Mouse (Mus musculus) liver, embryonic 15.5 days (tissue): ENCODE data around the gene Map6. TPM values are rescaled to one million over a fixed set of nuclear protein-coding genes. Genes with fewer than 3 reads are reported as not detected.

Experiments
- ATAC-seq: fragments of 200-750 bp; cut with Nextera tagmentation; 2 replicates; pipeline ENCODE4 v1.8.0; 2017; ENCODE audit warnings: moderate number of reproducible peaks, mild to moderate bottlenecking, moderate library complexity; ENCODE audit not compliant: insufficient read depth
- H3K27ac ChIP-seq: fragments of 300-500 bp; sonication (generic); replicated peaks from 2 replicates; pipeline ENCODE4 v1.5.1; 2015; ENCODE audit warnings: mild to moderate bottlenecking, inconsistent platforms
- H3K27me3 ChIP-seq: fragments of 300-500 bp; sonication (generic); 2 replicates; pipeline ENCODE4 v1.6.1; 2015; ENCODE audit warnings: mild to moderate bottlenecking, inconsistent platforms
- H3K36me3 ChIP-seq: fragments of 300-500 bp; sonication (generic); replicated peaks from 2 replicates; pipeline ENCODE4 v1.6.1; 2015; ENCODE audit warnings: moderate library complexity, mild to moderate bottlenecking, inconsistent platforms
- H3K4me1 ChIP-seq: fragments of 300-500 bp; sonication (generic); replicated peaks from 2 replicates; pipeline ENCODE4 v1.6.1; 2015; ENCODE audit warnings: inconsistent platforms
- H3K4me2 ChIP-seq: fragments of 300-500 bp; sonication (generic); 2 replicates; pipeline ENCODE4 v1.6.1; 2015; ENCODE audit warnings: moderate library complexity, mild to moderate bottlenecking, inconsistent platforms
- H3K4me3 ChIP-seq: fragments of 300-500 bp; sonication (generic); replicated peaks from 2 replicates; pipeline ENCODE4 v1.5.1; 2015; ENCODE audit warnings: mild to moderate bottlenecking, inconsistent platforms
- H3K9ac ChIP-seq: fragments of 300-500 bp; sonication (generic); 2 replicates; pipeline ENCODE4 v1.6.1; 2015; ENCODE audit warnings: moderate library complexity, mild to moderate bottlenecking, inconsistent platforms
- H3K9me3 ChIP-seq: fragments of 300-500 bp; sonication (generic); replicated peaks from 2 replicates; pipeline ENCODE4 v1.6.1; 2016; ENCODE audit warnings: inconsistent platforms
- WGBS: fragments of 180-500 bp; shearing (Covaris S2); methylation state at CpG from one replicate; pipeline ENCODE4 v1.1.7; 2015; ENCODE audit warnings: mixed read lengths; ENCODE audit not compliant: insufficient replicate concordance; 5-methylcytosine and 5-hydroxymethylcytosine counted together
- polyA plus RNA-seq: library from polyadenylated mRNA; unstranded; fragments of >200 nt; fragmentation: Nextera tagmentation; extraction: Ambion mirVana; gene quantifications from 2 replicates; pipeline ENCODE4 v1.2.1, GENCODE M21; 2015

Map6 gene
- polyA plus RNA-seq, 1 experiment from 2014 or later = 0.12 TPM

GRCm38 (mm10) chr7:99340736-99341135 is 73.5 kb downstream of the Map6 start:
- ATAC-seq = no peak
- 55% methylated on average over 8 of the region's 8 CpGs for WGBS

GRCm38 (mm10) chr7:99343577-99343976 is 76.3 kb downstream of the Map6 start:
- Histone ChIP-seq H3K9ac (no peak overlapping the region), H3K9me3 (no peaks in the 10 kb centered on the region), H3K4me2 (no peak overlapping the region), H3K27ac (no peak overlapping the region), H3K4me3 (no peak overlapping the region), H3K4me1 (no peaks in the 10 kb centered on the region), H3K27me3 (no peaks in the 10 kb centered on the region), H3K36me3 (no peaks in the 10 kb centered on the region; the same call in 1 of the 2 replicates)
- 58% methylated on average over 4 of the region's 4 CpGs for WGBS
- ATAC-seq = no peak

More at GRCm38 (mm10) chr7:99340736-99341135, 73.5 kb downstream of the Map6 start:
- H3K4me3 ChIP-seq = no peak overlapping the region
- no peaks in the 10 kb centered on the region for H3K36me3 ChIP-seq
- H3K4me2 ChIP-seq = no peak overlapping the region
- no peak overlapping the region for H3K27ac ChIP-seq
- H3K9me3 ChIP-seq = no peaks in the 10 kb centered on the region
- no peak overlapping the region for H3K9ac ChIP-seq
- H3K4me1 ChIP-seq = no peaks in the 10 kb centered on the region
- H3K27me3 ChIP-seq = no peaks in the 10 kb centered on the region

DNA sequence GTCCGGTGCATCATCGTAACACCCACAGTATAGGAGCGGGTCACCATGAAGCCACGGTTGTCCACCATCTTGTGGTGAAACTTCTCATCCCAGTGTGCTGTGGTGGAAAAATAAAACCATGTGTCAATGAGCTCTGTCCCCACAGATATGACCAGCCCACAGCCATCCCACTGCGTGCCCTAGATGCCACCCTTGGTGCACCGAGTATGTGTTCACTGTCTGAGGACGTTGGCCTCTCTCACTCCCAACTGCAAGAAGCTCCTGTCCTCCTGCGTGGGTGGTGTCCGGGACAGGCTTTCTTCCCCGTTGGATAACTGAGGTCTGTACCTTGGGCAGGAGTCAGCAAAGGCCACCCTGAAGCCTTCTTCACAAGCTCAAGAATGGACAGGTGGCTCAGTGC is 80.0 kb downstream of the Map6 start:
- Histone ChIP-seq H3K36me3 (no peaks in the 10 kb centered on the region; the same call in 1 of the 2 replicates), H3K4me1 (no peaks in the 10 kb centered on the region), H3K9me3 (no peaks in the 10 kb centered on the region), H3K4me3 (no peak overlapping the region), H3K4me2 (no peak overlapping the region), H3K27ac (no peak overlapping the region), H3K27me3 (peaks cover 14% of the 10 kb centered on the region), H3K9ac (no peak overlapping the region)
- ATAC-seq = no peak
- 76% methylated on average over 10 of the region's 10 CpGs for WGBS

DNA sequence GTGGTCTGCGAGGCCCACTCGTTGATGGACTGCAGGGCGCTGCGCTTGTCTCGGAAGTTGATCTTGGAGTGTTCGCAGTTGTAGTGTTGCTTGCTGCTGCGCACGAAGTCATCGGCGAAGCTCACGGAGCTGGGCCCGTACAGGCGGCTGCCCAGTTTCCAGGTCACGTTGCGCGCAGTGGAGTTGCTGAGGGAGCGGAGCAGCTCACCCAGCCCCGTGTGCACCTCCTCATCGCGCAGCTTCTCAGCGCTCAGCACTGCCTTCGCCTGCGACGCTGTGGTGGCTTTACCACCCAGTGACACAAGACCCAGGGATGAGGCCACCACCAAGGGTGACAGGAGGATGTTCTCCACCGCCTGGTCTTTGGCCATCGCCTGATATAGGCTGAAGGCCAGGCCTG is 81.6 kb downstream of the Map6 start:
- Histone ChIP-seq H3K4me2 (no peak overlapping the region), H3K9me3 (no peaks in the 10 kb centered on the region), H3K27me3 (peaks cover 30% of the 10 kb centered on the region), H3K9ac (no peak overlapping the region), H3K36me3 (no peaks in the 10 kb centered on the region; the same call in 1 of the 2 replicates), H3K4me1 (no peaks in the 10 kb centered on the region), H3K27ac (no peak overlapping the region), H3K4me3 (no peak overlapping the region)
- no peak for ATAC-seq
- 83% methylated on average over 26 of the region's 26 CpGs for WGBS

- Histone ChIP-seq H3K4me2 (no peak overlapping the region), H3K27ac (no peak overlapping the region), H3K9ac (no peak overlapping the region), H3K9me3 (no peaks in the 10 kb centered on the region), H3K4me3 (no peak overlapping the region), H3K27me3 (peaks cover 35% of the 10 kb centered on the region), H3K4me1 (no peaks in the 10 kb centered on the region), H3K36me3 (no peaks in the 10 kb centered on the region; the same call in 1 of the 2 replicates)
- 63% methylated on average over 9 of the region's 9 CpGs for WGBS
- no peak for ATAC-seq
These were observed 82.8 kb downstream of the Map6 start for GRCm38 (mm10) chr7:99349782-99350720.

GRCm38 (mm10) chr7:99351104-99351801 is 84.0 kb downstream of the Map6 start:
- Histone ChIP-seq H3K4me2 (peak overlapping the region; percentile 53), H3K4me1 (0 out of 2 replicates have a peak, but pooled peaks cover under 1% of the 10 kb centered on the region), H3K27ac (no peak overlapping the region), H3K9ac (no peak overlapping the region), H3K36me3 (no peaks in the 10 kb centered on the region; the same call in 1 of the 2 replicates), H3K27me3 (peaks cover 39% of the 10 kb centered on the region), H3K9me3 (no peaks in the 10 kb centered on the region), H3K4me3 (peak overlapping the region; percentile 45)
- no peak for ATAC-seq
- 44% methylated on average over 12 of the region's 12 CpGs for WGBS

DNA sequence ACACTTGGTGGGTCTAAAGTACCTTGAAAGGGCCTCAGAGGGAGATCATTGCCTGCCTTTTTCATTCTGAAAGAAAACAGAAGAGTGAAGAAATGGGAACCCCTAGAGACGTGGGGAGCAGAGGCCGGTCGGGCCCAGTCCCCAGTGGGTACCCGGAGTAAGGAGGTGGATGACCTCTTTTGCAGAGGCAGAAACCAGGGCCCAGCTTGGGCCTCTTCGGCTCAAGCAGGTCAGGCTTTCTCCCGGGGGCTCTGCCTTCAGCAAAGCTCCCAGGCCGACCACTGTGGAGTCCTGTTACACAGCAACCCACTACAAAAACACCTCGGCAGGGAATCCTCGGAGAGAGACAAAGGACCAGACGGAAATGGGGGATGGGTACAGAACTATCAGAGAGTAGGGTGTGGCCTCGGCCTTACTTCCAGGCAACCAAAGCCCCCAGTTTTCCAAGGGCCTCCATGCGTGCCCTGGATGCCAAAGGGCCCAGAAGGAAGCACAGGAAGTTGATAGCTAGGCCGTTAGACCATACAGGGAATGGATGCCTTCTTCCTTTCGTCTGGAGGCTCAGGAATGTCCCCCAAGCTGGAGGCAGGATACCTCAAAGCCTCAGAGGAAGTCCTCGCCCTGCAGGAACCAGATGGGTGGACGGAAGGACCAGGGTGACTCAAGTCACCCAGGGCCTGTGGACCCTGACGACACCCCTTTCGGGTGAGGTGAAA is 84.7 kb downstream of the Map6 start:
- 17% methylated on average over 18 of the region's 18 CpGs for WGBS
- H3K4me3 ChIP-seq = peak overlapping the region; percentile 45
- H3K4me1 ChIP-seq = peaks cover 7% of the 10 kb centered on the region; the same call in 1 of the 2 replicates
- H3K27ac ChIP-seq = no peak overlapping the region
- ATAC-seq = no peak
- peak overlapping the region; percentile 11; the same call in 1 of the 2 replicates for H3K9ac ChIP-seq
- no peaks in the 10 kb centered on the region for H3K9me3 ChIP-seq
- peak overlapping the region; percentile 53 for H3K4me2 ChIP-seq
- H3K36me3 ChIP-seq = no peaks in the 10 kb centered on the region; the same call in 1 of the 2 replicates
- H3K27me3 ChIP-seq = peaks cover 39% of the 10 kb centered on the region

GRCm38 (mm10) chr7:99352526-99353400 is 85.5 kb downstream of the Map6 start, which contains the start of gene Serpinh1:
Gene Serpinh1 (minus strand): TSS chr7:99353239.
- peak; percentile 48; the same call in 1 of the 2 replicates for ATAC-seq
- peak within 1 kb of the TSS; percentile 53 for H3K4me2 ChIP-seq
- WGBS = 3% methylated on average over 35 of the region's 35 CpGs
- no peaks in the 10 kb centered on the region for H3K9me3 ChIP-seq
- H3K27ac ChIP-seq = no peak within 1 kb of the TSS
- H3K9ac ChIP-seq = peak within 1 kb of the TSS; percentile 11; the same call in 1 of the 2 replicates
- H3K4me1 ChIP-seq = peaks cover 12% of the 10 kb centered on the region; the same call in 1 of the 2 replicates
- peaks cover 39% of the 10 kb centered on the region for H3K27me3 ChIP-seq
- H3K36me3 ChIP-seq = no peaks in the 10 kb centered on the region
- H3K4me3 ChIP-seq = peak within 1 kb of the TSS; percentile 45

- H3K4me2 ChIP-seq = no peak overlapping the region
- 28% methylated on average over 7 of the region's 7 CpGs for WGBS
- no peaks in the 10 kb centered on the region for H3K36me3 ChIP-seq
- 0 out of 2 replicates have a peak overlapping the region, but pooled peaks have one; percentile 41 for H3K27ac ChIP-seq
- peaks cover 39% of the 10 kb centered on the region for H3K27me3 ChIP-seq
- no peak overlapping the region for H3K9ac ChIP-seq
- peaks cover 12% of the 10 kb centered on the region; the same call in 1 of the 2 replicates for H3K4me1 ChIP-seq
- no peak for ATAC-seq
- no peak overlapping the region for H3K4me3 ChIP-seq
- no peaks in the 10 kb centered on the region for H3K9me3 ChIP-seq
These were observed 88.5 kb downstream of the Map6 start for GRCm38 (mm10) chr7:99355731-99356131.
